Mouse (Mus musculus) ES-E14 (cell line): ENCODE data around the gene Nhsl1. TPM values are rescaled to one million over a fixed set of nuclear protein-coding genes. Genes with fewer than 3 reads are reported as not detected.

Experiments
- DNase-seq: peaks from one replicate; pipeline ENCODE4 v3.0.0-alpha.2; 2013; ENCODE audit warnings: low read depth, low spot score
- H3K27ac ChIP-seq: 2 replicates; pipeline ENCODE4 v1.5.1; 2012; ENCODE audit warnings: low read depth, mild to moderate bottlenecking, low read length, moderate library complexity, mixed read lengths; ENCODE audit not compliant: poor library complexity, insufficient read depth, severe bottlenecking
- H3K36me3 ChIP-seq: 2 replicates; pipeline ENCODE4 v1.6.1; 2012; ENCODE audit warnings: mild to moderate bottlenecking, low read length, moderate library complexity, mixed read lengths; ENCODE audit not compliant: control insufficient read depth, poor library complexity, insufficient read depth, severe bottlenecking
- H3K4me1 ChIP-seq, 2 experiments: fragments of 150-350 bp in 1 of 2; sonication (generic) in 1 of 2; 2 replicates each; pipeline ENCODE4 v1.6.1; 2012; ENCODE audit warnings: low read length in 2 of 2, mild to moderate bottlenecking in 1 of 2, mixed read lengths in 1 of 2; ENCODE audit not compliant: control insufficient read depth in 2 of 2, insufficient read depth in 2 of 2, poor library complexity in 1 of 2
- H3K4me3 ChIP-seq, 2 experiments: fragments of 150-350 bp in 1 of 2; sonication (generic) in 1 of 2; 2 replicates each; pipeline ENCODE4 v1.5.1; 2012; ENCODE audit warnings: low read length in 2 of 2, low read depth in 1 of 2, mild to moderate bottlenecking in 1 of 2, mixed read lengths in 1 of 2; ENCODE audit not compliant: insufficient read depth in 1 of 2, poor library complexity in 1 of 2, severe bottlenecking in 1 of 2
- H3K9ac ChIP-seq: 2 replicates; pipeline ENCODE4 v1.6.1; 2012; ENCODE audit warnings: low read depth, mild to moderate bottlenecking, low read length, mixed read lengths; ENCODE audit not compliant: poor library complexity, insufficient read depth, severe bottlenecking
- H3K9me3 ChIP-seq: fragments of 150-350 bp; sonication (generic); 2 replicates; pipeline ENCODE4 v1.6.1; 2012; ENCODE audit warnings: low read depth, mild to moderate bottlenecking, low read length; ENCODE audit not compliant: control insufficient read depth, insufficient read depth
- CHD2 ChIP-seq: IDR thresholded peaks from 2 replicates; pipeline ENCODE4 v1.6.1; 2014; ENCODE audit warnings: mild to moderate bottlenecking, low read depth, low read length, inconsistent platforms
- HCFC1 ChIP-seq: IDR thresholded peaks from 2 replicates; pipeline ENCODE4 v1.6.1; 2012; ENCODE audit warnings: low read length, inconsistent platforms, borderline replicate concordance; ENCODE audit not compliant: insufficient read depth
- MAFK ChIP-seq: IDR thresholded peaks from 2 replicates; pipeline ENCODE4 v1.6.1; 2014; ENCODE audit warnings: mild to moderate bottlenecking, low read depth, low read length, inconsistent platforms; ENCODE audit not compliant: insufficient read depth
- ZC3H11A ChIP-seq: IDR thresholded peaks from 2 replicates; pipeline ENCODE4 v1.6.1; 2012; ENCODE audit warnings: low read depth, mild to moderate bottlenecking, inconsistent platforms, low read length, borderline replicate concordance
- ZNF384 ChIP-seq: IDR thresholded peaks from 2 replicates; pipeline ENCODE4 v1.6.1; 2012; ENCODE audit warnings: low read depth, low read length, inconsistent platforms
- in situ Hi-C, 2 experiments: fragments of 600-800 bp; cut with MboI; formaldehyde crosslinking; loops; one replicate each; pipeline ENCODE4 v1.15.1; 2025; ENCODE audit warnings: low sequenced_read_pairs in 2 of 2, inconsistent platforms in 1 of 2; ENCODE audit not compliant: unreplicated experiment in 2 of 2
- total RNA-seq: library from RNA; depleted of rRNA; stranded (reverse); fragments of 300-350 nt; gene quantifications from 2 replicates; pipeline ENCODE4 v1.2.3, GENCODE M21; 2012

Nhsl1 gene
- total RNA-seq, 1 experiment = 7.7 TPM

- Histone ChIP-seq H3K9ac (no peak overlapping the region), H3K36me3 (peaks cover 2% of the 10 kb centered on the region; the same call in 1 of the 2 replicates), H3K4me3 (no peak overlapping the region), H3K9me3 (no peaks in the 10 kb centered on the region), H3K27ac (no peak overlapping the region), H3K4me1 (peaks cover 2 to 12% of the 10 kb centered on the region in 2 experiments; a peak in 2 of 4 replicates)
- no peak for DNase-seq
- in situ Hi-C loops = no loop called here
- TF ChIP-seq ZNF384 = no peak
These were observed 11.7 kb downstream of the Nhsl1 start for GRCm38 (mm10) chr10:18330445-18330844.

GRCm38 (mm10) chr10:18333575-18333974 is 14.8 kb downstream of the Nhsl1 start:
- no peak for DNase-seq
- TF ChIP-seq ZNF384 = no peak
- TF ChIP-seq CHD2 = no peak
- no peak for TF ChIP-seq HCFC1
- TF ChIP-seq MAFK = no peak
- peaks cover 2 to 5% of the 10 kb centered on the region in 2 experiments; a peak in 2 of 4 replicates for H3K4me1 ChIP-seq
- H3K9me3 ChIP-seq = no peaks in the 10 kb centered on the region
- H3K4me3 ChIP-seq = no peak overlapping the region
- peak overlapping the region; percentile 85; the same call in 1 of the 2 replicates for H3K27ac ChIP-seq
- H3K9ac ChIP-seq = no peak overlapping the region
- H3K36me3 ChIP-seq = peaks cover 2% of the 10 kb centered on the region; the same call in 1 of the 2 replicates
- in situ Hi-C loops = no loop called here

- peaks cover 2 to 3% of the 10 kb centered on the region in 2 experiments; a peak in 2 of 4 replicates for H3K4me1 ChIP-seq
- no peak for DNase-seq
- peaks cover 2% of the 10 kb centered on the region; the same call in 1 of the 2 replicates for H3K36me3 ChIP-seq
- H3K9me3 ChIP-seq = no peaks in the 10 kb centered on the region
- H3K27ac ChIP-seq = peak overlapping the region; percentile 85; the same call in 1 of the 2 replicates
- no peak overlapping the region; the same call in 1 of the 2 replicates for H3K9ac ChIP-seq
- in situ Hi-C loops = no loop called here
- H3K4me3 ChIP-seq = no peak overlapping the region
- no peak for TF ChIP-seq HCFC1
These were observed 15.4 kb downstream of the Nhsl1 start for GRCm38 (mm10) chr10:18334176-18334575.

- DNase-seq = no peak
- Histone ChIP-seq H3K27ac (peak overlapping the region; percentile 85; the same call in 1 of the 2 replicates), H3K4me1 (peaks cover 2% of the 10 kb centered on the region in 2 experiments; a peak in 1 of 4 replicates), H3K36me3 (peaks cover 2% of the 10 kb centered on the region; the same call in 1 of the 2 replicates), H3K9me3 (no peaks in the 10 kb centered on the region), H3K4me3 (no peak overlapping the region), H3K9ac (peak overlapping the region; percentile 43; the same call in 1 of the 2 replicates)
- in situ Hi-C loops = no loop called here
- TF ChIP-seq ZNF384 (no peak), HCFC1 (no peak), MAFK (no peak), ZC3H11A (no peak), CHD2 (no peak)
These were observed 15.9 kb downstream of the Nhsl1 start for GRCm38 (mm10) chr10:18334734-18335133.

GRCm38 (mm10) chr10:18337725-18338124 is 18.9 kb downstream of the Nhsl1 start:
- H3K9ac ChIP-seq = no peak overlapping the region
- TF ChIP-seq MAFK (no peak), CHD2 (no peak), ZC3H11A (no peak), ZNF384 (no peak), HCFC1 (no peak)
- no peaks in the 10 kb centered on the region for H3K36me3 ChIP-seq
- H3K4me3 ChIP-seq = no peak overlapping the region
- no peaks in the 10 kb centered on the region for H3K9me3 ChIP-seq
- H3K4me1 ChIP-seq = peaks cover 0 to 2% of the 10 kb centered on the region in 2 experiments; a peak in 1 of 4 replicates
- no peak overlapping the region for H3K27ac ChIP-seq
- in situ Hi-C loops = no loop called here
- no peak for DNase-seq
